Mouse (Mus musculus) midbrain, embryonic 15.5 days (tissue): ENCODE measurements around the gene Mettl14. TPM values are rescaled to one million over a fixed set of nuclear protein-coding genes. Genes with fewer than 3 reads are reported as not detected.

ENCODE experiments used
- ATAC-seq: fragments of 200-750 bp; cut with Nextera tagmentation; replicated peaks from 2 replicates; pipeline ENCODE4 v1.8.0; 2017; ENCODE audit warnings: moderate TSS enrichment
- H3K27ac ChIP-seq: fragments of 300-500 bp; sonication (generic); 2 replicates; pipeline ENCODE4 v1.5.1; 2015; ENCODE audit warnings: mild to moderate bottlenecking, inconsistent platforms
- H3K27me3 ChIP-seq: fragments of 300-500 bp; sonication (generic); replicated peaks from 2 replicates; pipeline ENCODE4 v1.6.1; 2015; ENCODE audit warnings: inconsistent platforms
- H3K36me3 ChIP-seq: fragments of 300-500 bp; sonication (generic); replicated peaks from 2 replicates; pipeline ENCODE4 v1.6.1; 2015; ENCODE audit warnings: inconsistent platforms
- H3K4me1 ChIP-seq: fragments of 300-500 bp; sonication (generic); 2 replicates; pipeline ENCODE4 v1.6.1; 2015; ENCODE audit warnings: inconsistent platforms
- H3K4me2 ChIP-seq: fragments of 300-500 bp; sonication (generic); 2 replicates; pipeline ENCODE4 v1.6.1; 2015; ENCODE audit warnings: inconsistent platforms, mild to moderate bottlenecking, moderate library complexity
- H3K4me3 ChIP-seq: fragments of 300-500 bp; sonication (generic); 2 replicates; pipeline ENCODE4 v1.5.1; 2015; ENCODE audit warnings: mild to moderate bottlenecking, inconsistent platforms
- H3K9ac ChIP-seq: fragments of 300-500 bp; sonication (generic); 2 replicates; pipeline ENCODE4 v1.6.1; 2015; ENCODE audit warnings: mild to moderate bottlenecking, inconsistent platforms
- H3K9me3 ChIP-seq: fragments of 300-500 bp; sonication (generic); 2 replicates; pipeline ENCODE4 v1.6.1; 2016; ENCODE audit warnings: inconsistent platforms
- WGBS: fragments of 180-500 bp; shearing (Covaris S2); methylation state at CpG from one replicate; pipeline ENCODE4 v1.1.7; 2015; ENCODE audit warnings: mixed read lengths; 5-methylcytosine and 5-hydroxymethylcytosine counted together
- polyA plus RNA-seq: library from polyadenylated mRNA; unstranded; fragments of >200 nt; fragmentation: Nextera tagmentation; extraction: Ambion mirVana; gene quantifications from 2 replicates; pipeline ENCODE4 v1.2.1, GENCODE M21; 2015

The Mettl14 gene
- 21.6 and 22.3 TPM in 2 replicates for polyA plus RNA-seq

GRCm38 (mm10) chr3:123385486-123386156, at the start of gene Mettl14:
Gene Mettl14, minus strand, starts transcription at chr3:123386108.
- Histone ChIP-seq H3K4me1 (peaks cover 15% of the 10 kb centered on the region), H3K4me3 (peak within 1 kb of the TSS; percentile 68), H3K27me3 (peaks cover 4% of the 10 kb centered on the region; the same call in 1 of the 2 replicates), H3K9me3 (no peaks in the 10 kb centered on the region), H3K27ac (peak within 1 kb of the TSS; percentile 90), H3K9ac (peak within 1 kb of the TSS; percentile 69), H3K4me2 (peak within 1 kb of the TSS; percentile 77), H3K36me3 (no peaks in the 10 kb centered on the region; the same call in 1 of the 2 replicates)
- WGBS: under 1% methylated on average over 41 of the region's 41 CpGs
- peak; percentile 99 for ATAC-seq

- no peak overlapping the region for H3K9ac ChIP-seq
- H3K27ac ChIP-seq: no peak overlapping the region
- H3K4me3 ChIP-seq: no peak overlapping the region
- ATAC-seq: no peak
- no peaks in the 10 kb centered on the region for H3K27me3 ChIP-seq
- H3K4me1 ChIP-seq: no peaks in the 10 kb centered on the region
- no peaks in the 10 kb centered on the region for H3K36me3 ChIP-seq
- 81% methylated on average over 3 of the region's 3 CpGs for WGBS
- H3K4me2 ChIP-seq: no peak overlapping the region
- H3K9me3 ChIP-seq: no peaks in the 10 kb centered on the region
Observed at GRCm38 (mm10) chr3:123433362-123433761, 47.5 kb upstream of the Mettl14 start.

- Histone ChIP-seq H3K27me3 (no peaks in the 10 kb centered on the region), H3K9ac (no peak overlapping the region), H3K36me3 (no peaks in the 10 kb centered on the region), H3K9me3 (no peaks in the 10 kb centered on the region), H3K4me3 (no peak overlapping the region), H3K4me1 (no peaks in the 10 kb centered on the region), H3K27ac (no peak overlapping the region), H3K4me2 (no peak overlapping the region)
- ATAC-seq: no peak
- WGBS: 79% methylated on average over 5 of the region's 5 CpGs
Observed at GRCm38 (mm10) chr3:123431951-123432674, 46.2 kb upstream of the Mettl14 start.

- no peaks in the 10 kb centered on the region for H3K27me3 ChIP-seq
- H3K4me2 ChIP-seq: no peak overlapping the region
- no peak for ATAC-seq
- 86% methylated on average over 22 of the region's 22 CpGs for WGBS
- H3K4me3 ChIP-seq: no peak overlapping the region
- H3K36me3 ChIP-seq: no peaks in the 10 kb centered on the region
- no peak overlapping the region for H3K9ac ChIP-seq
- no peak overlapping the region for H3K27ac ChIP-seq
- no peaks in the 10 kb centered on the region for H3K4me1 ChIP-seq
- no peaks in the 10 kb centered on the region for H3K9me3 ChIP-seq
Observed at GRCm38 (mm10) chr3:123429597-123430458, 43.9 kb upstream of the Mettl14 start.

GRCm38 (mm10) chr3:123428005-123428404, 42.1 kb upstream of the Mettl14 start:
- Histone ChIP-seq H3K9me3 (no peaks in the 10 kb centered on the region), H3K27ac (no peak overlapping the region), H3K4me2 (no peak overlapping the region), H3K36me3 (no peaks in the 10 kb centered on the region), H3K4me1 (no peaks in the 10 kb centered on the region), H3K4me3 (no peak overlapping the region), H3K27me3 (no peaks in the 10 kb centered on the region), H3K9ac (no peak overlapping the region)
- 78% methylated on average over 4 of the region's 4 CpGs for WGBS
- ATAC-seq: no peak

- 69% methylated on average over 2 of the region's 2 CpGs for WGBS
- Histone ChIP-seq H3K27ac (no peak overlapping the region), H3K9me3 (no peaks in the 10 kb centered on the region), H3K4me3 (no peak overlapping the region), H3K4me2 (no peak overlapping the region), H3K36me3 (no peaks in the 10 kb centered on the region), H3K9ac (no peak overlapping the region), H3K4me1 (no peaks in the 10 kb centered on the region), H3K27me3 (no peaks in the 10 kb centered on the region)
- ATAC-seq: no peak
Observed at GRCm38 (mm10) chr3:123425647-123426046, 39.7 kb upstream of the Mettl14 start.

GRCm38 (mm10) chr3:123413173-123413572, 27.3 kb upstream of the Mettl14 start:
- no peaks in the 10 kb centered on the region for H3K27me3 ChIP-seq
- no peak overlapping the region for H3K4me3 ChIP-seq
- H3K27ac ChIP-seq: no peak overlapping the region
- no peak overlapping the region for H3K9ac ChIP-seq
- no peak for ATAC-seq
- H3K4me1 ChIP-seq: no peaks in the 10 kb centered on the region
- no peaks in the 10 kb centered on the region for H3K36me3 ChIP-seq
- H3K4me2 ChIP-seq: no peak overlapping the region
- WGBS: 18% methylated on average over 5 of the region's 5 CpGs
- H3K9me3 ChIP-seq: no peaks in the 10 kb centered on the region

GRCm38 (mm10) chr3:123411821-123412578, 26.1 kb upstream of the Mettl14 start:
- H3K4me2 ChIP-seq: no peak overlapping the region
- 78% methylated on average over 6 of the region's 6 CpGs for WGBS
- H3K36me3 ChIP-seq: no peaks in the 10 kb centered on the region
- no peak overlapping the region for H3K27ac ChIP-seq
- H3K27me3 ChIP-seq: no peaks in the 10 kb centered on the region
- no peak overlapping the region for H3K9ac ChIP-seq
- no peaks in the 10 kb centered on the region for H3K4me1 ChIP-seq
- H3K4me3 ChIP-seq: no peak overlapping the region
- ATAC-seq: no peak
- H3K9me3 ChIP-seq: no peaks in the 10 kb centered on the region

GRCm38 (mm10) chr3:123404945-123405344, 19.0 kb upstream of the Mettl14 start:
- no peaks in the 10 kb centered on the region for H3K36me3 ChIP-seq
- no peak overlapping the region for H3K4me2 ChIP-seq
- H3K4me1 ChIP-seq: no peaks in the 10 kb centered on the region
- ATAC-seq: no peak
- WGBS: 83% methylated on average over 3 of the region's 3 CpGs
- no peak overlapping the region for H3K4me3 ChIP-seq
- no peaks in the 10 kb centered on the region for H3K27me3 ChIP-seq
- H3K27ac ChIP-seq: no peak overlapping the region
- H3K9me3 ChIP-seq: no peaks in the 10 kb centered on the region
- no peak overlapping the region for H3K9ac ChIP-seq

- no peak overlapping the region for H3K9ac ChIP-seq
- H3K27ac ChIP-seq: no peak overlapping the region
- no peaks in the 10 kb centered on the region for H3K36me3 ChIP-seq
- no peaks in the 10 kb centered on the region for H3K27me3 ChIP-seq
- ATAC-seq: no peak
- WGBS: 86% methylated on average over 9 of the region's 9 CpGs
- H3K4me1 ChIP-seq: no peaks in the 10 kb centered on the region
- no peak overlapping the region for H3K4me3 ChIP-seq
- no peaks in the 10 kb centered on the region for H3K9me3 ChIP-seq
- no peak overlapping the region for H3K4me2 ChIP-seq
Observed at GRCm38 (mm10) chr3:123397562-123398481, 11.9 kb upstream of the Mettl14 start.

GRCm38 (mm10) chr3:123395611-123396010, 9.7 kb upstream of the Mettl14 start:
- Histone ChIP-seq H3K9me3 (no peaks in the 10 kb centered on the region), H3K9ac (no peak overlapping the region), H3K4me2 (no peak overlapping the region), H3K36me3 (no peaks in the 10 kb centered on the region), H3K4me1 (no peaks in the 10 kb centered on the region), H3K27ac (no peak overlapping the region), H3K27me3 (no peaks in the 10 kb centered on the region), H3K4me3 (no peak overlapping the region)
- no peak for ATAC-seq
- WGBS: 87% methylated on average over 5 of the region's 5 CpGs
